Mouse (Mus musculus) testis, postnatal 10 days (tissue): Measurements from ENCODE around the gene Jdp2.
A peak's percentile ranks its signal among the peaks of the same experiment; 100 is the strongest.

Source experiments
- DNase-seq: peaks from one replicate; pipeline ENCODE4 v3.0.0; 2021; ENCODE audit warnings: low spot score

Jdp2 gene

DNA sequence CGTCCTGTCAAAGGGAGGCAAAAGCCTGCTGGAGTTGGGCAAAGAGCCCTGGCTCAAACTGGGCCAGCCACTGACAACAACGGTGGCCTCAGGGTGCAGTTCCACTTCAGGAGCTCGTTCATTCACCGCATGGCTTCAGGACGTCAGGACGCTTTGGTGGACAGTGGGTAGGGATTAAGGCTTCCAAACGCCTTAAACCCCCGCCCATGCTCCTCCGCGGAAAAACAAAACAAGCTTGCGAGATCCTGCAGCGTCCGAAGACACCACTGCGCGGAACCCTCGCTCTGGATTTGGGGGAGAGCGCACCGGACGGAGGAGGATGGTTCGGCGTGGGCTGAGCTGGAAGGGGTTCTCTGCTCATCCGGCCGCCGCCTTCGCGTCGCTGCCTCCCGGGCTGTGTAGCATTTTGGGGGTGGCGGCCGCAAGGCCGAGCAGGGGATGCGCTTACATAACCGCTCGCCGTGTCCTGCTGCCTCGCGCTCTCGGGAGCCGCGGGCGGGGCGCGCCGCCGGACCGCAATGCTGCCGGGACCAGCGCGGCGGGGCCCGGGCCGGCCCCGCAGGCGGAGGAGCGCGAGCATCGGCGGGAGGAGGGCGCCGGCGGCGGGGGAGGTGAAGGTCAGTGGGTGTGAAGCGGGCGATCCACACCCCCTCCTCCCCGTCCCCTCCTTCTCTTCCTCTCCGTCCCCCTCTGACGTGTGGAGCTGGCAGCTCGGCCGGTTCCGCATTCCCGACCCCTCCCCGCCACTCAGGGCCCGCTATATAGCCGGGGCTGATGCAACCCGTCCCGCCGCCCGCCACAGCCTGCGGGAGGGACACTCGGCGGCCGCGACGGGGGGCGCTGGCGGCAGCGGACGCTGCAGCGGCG lies at the start of gene Jdp2:
Gene Jdp2, plus strand, starts transcription at position 417 of the 867 bp plus-strand sequence.
- DNase-seq, result peak; percentile 91

DNA sequence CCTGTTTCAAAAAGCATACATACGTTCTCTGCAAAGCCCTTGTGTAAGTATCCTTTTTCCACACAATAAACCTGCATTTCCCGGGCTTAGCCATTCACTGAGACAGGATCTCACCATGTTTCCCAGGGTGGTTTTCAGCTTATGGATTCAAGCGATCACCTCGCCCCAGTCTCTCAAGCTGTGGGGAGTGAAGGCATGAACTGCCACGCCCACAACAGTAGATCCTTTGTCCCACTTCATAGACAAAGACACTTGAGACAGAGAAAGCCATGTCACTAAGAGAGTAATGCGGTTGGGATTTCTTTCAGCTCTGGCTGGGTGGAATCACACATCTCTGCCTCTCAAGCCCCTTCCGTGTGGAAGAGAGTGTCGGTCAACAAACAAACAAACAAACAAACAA lies 49.2 kb upstream of the Jdp2 start:
- DNase-seq, result no peak

DNA sequence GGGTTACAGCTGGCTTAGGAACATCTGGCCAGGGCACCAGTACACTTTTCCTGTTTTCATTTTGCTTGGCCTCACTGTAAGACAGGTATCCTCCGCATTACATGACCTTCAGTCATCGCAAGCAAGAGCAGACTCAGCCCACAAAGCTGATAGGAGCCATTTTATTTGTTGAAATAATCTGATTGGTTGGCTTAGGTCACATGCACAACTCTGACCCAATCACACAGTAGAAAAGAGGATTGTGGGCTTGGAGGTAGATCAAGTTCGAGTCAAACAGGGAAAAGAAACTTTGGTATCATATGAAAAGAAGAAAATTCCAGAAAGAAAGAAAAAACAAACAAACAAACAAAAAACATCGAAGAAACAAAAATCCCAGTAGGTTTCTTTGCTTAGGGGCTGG lies 48.4 kb upstream of the Jdp2 start:
- DNase-seq, result no peak

DNA sequence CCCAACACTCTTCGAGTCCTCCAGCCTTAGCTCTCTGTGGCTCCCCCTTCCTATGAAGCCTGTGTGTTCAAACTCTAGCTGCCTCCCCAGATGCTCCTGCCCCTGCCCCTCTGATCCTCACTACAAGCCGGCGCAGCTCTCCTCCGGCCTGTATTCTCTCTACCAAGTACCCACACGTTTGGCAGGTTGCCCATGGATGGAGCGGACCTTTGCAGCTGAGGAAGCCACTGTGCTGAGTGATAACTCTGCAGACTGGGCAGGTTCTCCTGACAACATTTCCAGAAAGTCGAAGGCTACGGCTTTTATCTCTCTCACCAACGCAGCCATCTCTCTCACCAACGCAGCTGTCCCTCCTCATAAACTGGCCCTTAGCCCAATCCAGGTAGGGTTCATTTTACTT lies 39.5 kb upstream of the Jdp2 start:
- peak; percentile 63 for DNase-seq

DNA sequence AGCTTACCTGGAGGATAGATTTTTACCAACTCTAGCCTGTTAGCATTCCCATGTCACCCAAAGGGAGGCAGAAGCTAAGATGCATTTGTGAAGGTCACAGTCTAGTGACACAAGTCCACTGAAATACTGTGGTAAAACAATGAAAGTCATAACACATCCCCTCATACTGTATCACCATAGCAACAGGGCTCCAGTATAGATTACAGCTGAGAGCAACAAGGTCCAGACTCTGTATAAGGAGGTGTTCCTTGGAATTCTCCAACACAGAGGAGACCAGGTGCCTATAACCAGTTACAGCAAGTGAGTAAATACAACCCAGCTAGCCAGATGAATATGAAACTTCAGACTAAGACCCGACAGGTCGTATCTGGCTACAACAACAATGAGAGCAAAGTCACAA lies 33.4 kb upstream of the Jdp2 start:
- no peak for DNase-seq

DNA sequence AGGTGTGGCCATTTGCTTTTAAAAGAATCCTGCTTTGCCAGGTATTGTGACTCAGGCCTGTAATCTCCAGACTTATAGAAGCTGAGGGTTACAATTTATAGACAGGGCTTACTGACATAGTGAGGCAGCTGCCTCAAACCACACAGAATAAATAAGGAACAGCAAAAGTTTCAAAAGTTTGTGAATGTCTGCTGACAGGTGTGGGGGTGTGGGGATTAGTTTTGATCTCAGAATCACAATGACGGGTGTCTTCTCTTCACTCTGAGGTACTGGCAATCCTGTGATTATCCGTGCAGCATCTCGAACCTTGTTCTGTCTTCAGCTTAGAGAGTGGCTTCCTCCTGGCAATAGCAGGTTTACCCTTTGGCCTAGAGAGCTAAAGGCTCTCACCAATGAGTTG lies 30.5 kb upstream of the Jdp2 start:
- DNase-seq, result no peak

DNA sequence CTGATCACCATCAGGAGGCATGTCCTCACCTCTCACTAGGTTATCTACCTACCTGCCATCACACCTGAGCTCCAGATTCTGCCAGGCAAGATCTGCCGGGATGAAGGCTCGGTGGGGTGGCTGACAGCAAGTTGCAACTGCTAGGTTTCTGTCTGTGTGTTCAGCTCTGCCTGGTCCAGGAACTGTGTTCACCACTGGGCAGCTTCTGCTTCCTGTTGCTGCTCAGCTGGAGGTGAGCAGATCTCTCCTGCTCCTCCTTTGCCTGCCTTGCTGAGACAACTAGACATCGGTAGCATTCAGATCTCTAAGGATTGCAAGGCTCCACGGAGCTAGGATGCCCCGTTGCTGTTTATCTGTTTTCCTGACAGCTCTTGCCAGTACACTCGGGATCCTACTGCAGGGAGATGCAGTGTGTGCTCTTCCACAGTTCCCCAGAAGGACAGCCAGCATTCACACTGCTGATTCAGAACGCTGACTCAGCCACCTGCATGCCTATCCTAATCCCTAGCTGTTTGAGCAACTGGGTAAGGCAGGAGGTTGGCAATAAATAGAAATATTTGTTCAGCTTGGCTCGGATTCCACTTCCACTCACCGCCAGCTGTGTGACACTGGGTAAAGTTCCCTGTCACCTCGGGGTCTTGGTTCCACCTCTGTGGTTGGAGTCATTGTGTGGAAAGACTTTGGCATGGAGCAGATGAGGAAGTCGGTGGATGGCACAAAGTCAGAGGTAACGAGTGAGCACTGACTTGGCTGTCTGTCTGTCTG lies 29.3 kb upstream of the Jdp2 start:
- no peak for DNase-seq

DNA sequence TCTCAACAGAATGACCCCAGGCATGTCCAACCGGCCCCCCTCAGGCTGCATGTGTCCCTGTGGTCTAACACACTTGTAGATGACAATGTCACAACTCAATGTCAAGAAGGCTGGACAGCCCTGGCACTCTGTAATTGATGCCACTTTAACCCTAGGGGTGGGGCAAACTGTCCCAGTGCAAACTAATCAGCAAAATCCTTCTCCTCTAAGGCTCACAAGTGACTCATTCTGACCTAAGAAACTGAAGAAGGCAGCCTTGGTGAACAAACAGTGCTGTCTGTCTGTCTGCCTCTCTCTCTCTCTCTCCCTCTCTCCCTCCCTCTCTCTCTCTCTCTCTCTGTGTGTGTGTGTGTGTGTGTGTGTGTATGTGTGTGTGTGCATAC lies 28.7 kb upstream of the Jdp2 start:
- DNase-seq, result no peak

DNA sequence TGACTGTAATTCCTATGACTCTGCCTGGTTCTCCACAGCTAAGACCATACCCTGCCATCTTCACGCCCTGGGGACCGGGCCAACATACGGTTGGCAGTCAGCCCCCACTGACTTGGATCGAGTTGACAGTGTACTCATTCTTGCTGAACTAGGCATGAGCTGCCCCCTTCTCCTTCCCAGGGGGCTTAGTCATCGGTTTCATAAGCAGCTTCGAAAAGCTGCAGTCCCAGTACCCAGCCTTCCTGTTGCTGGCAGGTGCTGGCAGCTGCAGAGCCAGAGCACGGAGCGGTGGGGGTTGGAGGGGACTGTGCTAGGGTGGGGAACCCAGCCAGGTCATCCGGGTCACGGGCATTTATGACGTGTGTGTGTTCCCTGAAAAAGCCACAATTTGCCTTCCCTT lies 27.5 kb upstream of the Jdp2 start:
- DNase-seq, result peak; percentile 54

DNA sequence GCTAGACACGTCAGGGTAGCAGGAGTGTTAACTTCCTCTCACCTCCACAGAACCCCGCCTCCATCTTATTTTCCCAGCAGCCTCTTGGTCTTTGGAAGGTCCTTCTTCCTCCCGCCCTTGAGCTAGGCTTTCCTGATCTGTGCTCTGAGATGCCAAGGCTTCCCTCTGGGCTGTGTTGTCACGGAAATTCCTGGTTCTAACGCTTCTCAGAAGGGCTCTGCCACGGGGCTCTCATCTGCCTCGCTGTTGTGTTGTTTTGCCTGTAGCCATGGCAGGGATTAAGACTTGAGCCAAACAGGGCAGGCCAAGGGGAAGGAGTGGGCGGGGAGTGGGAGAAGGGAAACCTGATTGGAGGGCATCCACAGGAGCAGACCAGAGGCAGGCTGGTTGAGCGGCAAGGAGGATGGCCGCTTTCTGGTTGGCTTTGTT lies 26.8 kb upstream of the Jdp2 start:
- peak; percentile 75 for DNase-seq

DNA sequence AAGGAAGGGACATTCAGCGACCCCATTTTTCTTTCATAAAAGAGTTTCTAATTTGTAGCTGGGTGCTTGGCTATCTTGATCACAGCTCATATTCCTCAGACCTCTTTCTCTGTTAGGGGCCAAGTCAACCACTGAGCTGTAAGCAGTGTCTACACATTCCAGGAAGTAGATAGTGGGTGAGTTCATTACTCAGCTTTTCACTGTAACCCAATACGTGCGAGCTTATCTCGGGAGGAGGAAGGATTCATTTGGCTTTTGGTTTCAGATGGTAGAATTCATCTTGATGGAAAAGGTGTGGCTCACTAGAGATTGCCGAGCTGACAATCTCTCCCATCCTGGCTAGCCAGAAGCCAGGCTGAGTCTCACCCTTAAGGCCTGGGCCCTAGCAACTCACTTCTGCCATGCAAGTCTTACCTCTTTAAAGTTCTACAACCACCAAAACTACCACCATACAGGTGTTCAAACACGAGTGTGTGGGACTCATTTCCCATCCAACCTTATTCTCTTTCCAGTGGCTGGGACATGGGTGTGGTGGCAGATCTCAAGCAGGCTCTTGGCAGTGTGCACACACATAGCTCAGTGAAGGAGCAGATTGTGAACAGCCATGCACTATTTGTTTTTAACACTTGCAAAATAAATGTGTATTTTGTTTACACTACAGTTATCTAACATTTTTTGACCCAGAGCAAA lies 23.9 kb upstream of the Jdp2 start:
- DNase-seq, result no peak

DNA sequence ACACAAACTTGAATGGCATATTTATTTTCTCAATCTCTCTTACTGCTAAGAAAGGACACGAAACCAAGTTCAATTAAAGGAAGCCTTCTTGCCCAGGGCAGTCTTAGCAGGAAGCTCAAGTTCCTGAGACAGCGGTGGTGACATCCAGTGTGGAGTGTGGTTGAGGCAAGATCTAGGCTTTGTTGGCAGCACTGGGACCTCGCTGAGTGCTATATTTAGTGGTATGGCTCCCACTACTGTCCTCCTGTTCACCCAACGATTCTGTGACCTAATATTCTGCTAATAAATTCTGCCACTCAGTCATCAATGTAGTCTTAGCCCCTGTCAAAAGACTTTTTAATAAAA lies 23.4 kb upstream of the Jdp2 start:
- no peak for DNase-seq

DNA sequence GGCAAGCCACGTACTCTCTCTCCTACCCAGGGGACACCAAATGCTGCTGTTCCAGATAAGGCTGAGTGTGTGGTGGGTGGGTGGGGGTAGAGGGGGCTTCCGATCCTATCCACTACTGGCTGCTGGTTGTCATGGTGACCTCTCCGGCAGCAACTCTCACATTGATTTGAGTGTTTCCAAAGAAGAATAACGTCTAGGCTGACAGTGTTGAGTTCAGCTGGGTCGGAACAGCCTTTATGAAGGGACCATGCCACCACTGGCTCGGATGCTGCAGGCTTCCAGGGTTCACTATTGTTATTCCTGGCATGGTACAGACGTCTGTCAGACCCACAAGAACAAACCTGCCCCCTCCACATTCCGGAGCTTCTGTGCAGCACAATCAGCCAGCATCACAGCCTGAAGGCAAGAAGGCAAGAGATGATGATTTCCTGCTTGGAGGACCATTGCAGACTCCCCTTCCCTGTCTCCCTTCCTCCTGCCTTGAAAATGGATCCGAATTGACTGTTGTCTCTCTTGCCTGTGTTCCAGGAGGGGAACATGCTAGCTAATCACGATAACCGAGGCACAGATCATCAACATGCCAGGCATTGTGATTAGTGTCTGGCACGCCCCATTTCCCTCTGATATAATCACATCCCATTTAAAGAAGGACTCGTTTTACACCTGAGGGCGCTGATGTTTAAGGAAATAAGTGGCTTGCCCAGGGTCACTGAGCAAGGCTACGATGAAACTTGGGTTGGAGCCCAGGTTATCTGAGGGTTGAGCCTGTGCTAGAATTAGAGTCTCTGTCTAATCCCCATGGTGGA lies 17.4 kb upstream of the Jdp2 start:
- DNase-seq, result no peak

DNA sequence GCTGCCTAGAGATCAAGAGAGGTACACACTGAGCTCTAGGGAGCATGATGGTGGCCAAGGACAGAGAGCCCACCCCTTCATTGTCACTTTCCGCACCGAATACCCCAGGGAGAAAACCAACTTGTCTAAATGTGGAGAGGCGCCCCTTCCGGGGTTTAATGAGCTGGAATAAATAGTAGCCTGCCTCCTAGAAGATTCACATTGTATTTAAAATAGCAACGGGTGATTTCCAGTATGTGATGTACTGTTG lies 16.8 kb upstream of the Jdp2 start:
- no peak for DNase-seq

DNA sequence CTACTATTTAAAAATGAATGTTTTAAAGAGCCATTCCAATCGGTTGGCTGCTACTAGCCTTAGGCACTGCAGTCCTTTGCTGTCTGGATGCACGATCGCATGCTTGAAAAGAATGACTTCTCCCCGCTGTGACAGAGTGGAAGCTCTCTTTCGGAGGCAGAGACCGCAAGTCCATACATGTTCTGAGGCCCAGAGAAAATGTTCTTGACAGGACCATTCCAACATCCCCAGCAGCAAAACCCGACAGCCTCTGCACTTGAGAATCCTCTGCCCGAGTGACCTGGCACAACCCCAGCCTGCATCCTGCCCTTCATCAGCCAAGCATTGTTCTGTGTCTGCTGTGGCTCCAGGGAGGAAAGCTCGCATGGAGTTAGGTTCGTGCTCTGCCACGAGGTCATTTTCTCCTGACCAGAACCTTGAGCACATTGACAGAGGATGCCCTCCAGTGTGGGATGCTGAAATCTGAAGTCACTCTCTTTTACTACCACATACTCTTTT lies 13.0 kb upstream of the Jdp2 start:
- no peak for DNase-seq

DNA sequence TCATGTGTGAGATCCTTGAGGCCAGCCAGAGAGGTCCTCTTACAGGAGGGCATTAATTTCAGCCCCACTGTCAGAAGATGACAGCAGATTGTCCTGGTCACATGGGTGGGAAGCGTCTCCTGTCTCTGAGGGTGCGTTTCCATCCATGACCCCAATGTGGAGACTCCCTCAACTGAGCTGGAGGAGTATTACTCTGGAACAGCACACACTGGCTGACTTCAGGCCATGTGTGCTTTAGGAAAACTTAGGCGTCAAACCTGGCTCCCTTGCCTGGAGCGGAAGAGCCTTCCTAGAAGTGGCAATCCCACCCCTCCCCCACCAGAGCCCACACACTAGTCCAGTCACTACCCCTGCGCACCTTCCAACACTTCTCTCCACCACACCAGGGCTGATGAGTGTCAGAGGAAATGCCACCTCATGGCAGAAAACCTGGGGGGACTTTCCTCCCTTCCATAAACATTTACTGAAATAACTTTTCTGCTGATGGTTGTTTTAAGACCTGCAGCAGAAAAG lies 8.9 kb upstream of the Jdp2 start:
- DNase-seq, result no peak

DNA sequence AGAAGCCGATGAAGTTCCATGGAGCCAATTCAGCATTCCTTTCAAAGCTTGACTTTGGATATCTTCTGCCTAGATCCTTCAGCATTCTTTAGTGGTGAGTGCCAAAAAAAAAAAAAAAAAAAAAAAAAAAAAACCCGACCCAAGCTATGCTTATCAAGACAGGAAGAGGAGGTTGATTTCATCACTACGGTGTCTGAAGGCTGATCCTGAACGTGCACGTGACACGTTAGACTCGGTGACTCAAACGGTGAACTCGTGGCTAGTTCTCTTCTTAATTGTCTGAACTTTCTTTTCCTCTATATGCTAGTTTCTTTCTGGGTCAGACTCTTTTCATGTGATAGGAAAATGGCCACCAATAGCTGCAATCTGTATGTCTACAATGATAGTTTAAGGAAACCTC lies 5.9 kb upstream of the Jdp2 start:
- no peak for DNase-seq

DNA sequence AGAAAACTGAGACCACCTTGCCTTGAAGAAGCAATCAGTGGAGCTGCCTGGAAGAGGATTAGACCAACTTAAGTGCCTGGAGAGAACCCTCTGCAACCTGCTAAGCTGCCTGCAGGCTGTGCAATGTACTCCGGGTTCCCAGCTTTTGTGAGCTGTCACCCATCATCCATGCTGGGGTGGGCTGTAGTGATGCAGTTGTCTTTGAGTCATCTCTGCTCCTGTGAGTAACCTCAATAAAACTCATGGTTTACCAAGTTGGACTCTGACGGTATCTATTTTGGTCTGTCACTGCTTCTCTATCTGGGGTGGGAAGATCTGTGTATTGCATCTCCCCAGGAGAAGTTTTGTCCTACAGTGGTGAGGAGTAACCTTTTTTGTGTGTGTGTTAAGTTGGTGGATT lies 4.4 kb upstream of the Jdp2 start:
- DNase-seq, result no peak

DNA sequence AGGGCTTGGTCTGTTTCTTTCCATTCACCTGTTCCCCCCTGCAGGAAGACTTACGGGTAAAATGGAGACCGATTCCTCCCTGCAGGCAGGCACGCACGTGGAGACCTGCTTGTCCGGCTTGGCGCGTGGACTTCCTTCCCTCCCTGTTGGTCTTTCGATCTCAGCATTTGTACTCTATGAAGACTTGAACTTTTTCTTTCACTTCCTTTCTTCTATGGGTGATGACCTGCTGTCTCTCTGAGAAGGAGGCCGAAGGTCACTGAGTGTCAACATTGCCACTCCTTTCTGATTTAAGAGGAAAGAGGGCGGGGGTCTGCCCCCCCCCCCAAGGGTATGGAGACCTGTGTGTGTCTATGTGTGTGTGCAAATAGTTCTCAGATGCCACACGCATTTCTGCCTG lies 774 bp upstream of the Jdp2 start:
- DNase-seq, result no peak

DNA sequence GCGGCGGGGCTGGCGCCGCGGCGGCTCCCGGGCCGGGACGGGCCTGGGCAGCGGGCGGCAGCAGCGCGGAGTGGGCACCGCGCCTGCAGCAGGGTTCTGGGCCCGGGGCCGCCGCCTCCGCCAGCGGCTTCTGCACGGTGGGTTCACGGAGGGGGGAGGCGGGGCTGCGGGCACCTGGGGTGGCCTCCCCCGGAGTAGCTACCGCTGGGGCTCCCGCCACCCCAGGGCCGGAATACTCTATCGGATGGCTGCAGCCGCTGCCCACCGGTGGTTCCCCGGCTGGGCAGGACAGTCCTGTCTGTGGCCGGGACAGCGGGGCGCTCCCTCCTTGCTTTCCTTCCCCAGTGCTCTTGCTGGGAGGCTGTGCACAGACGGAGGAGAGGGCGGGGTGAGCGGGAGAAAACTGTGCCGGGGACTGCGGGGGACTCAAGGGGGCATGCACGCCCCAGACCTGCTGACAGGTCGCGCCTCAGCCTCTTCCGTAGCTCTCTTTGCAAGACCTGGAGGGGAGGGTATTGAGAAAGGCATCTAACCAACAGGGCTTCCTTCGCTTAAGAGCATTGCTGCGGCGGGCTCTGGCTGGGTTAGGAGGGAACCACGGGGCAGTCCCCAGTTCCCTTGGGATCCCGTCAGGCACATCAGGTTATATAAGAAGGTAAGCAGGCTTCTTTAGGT lies 788 bp downstream of the Jdp2 start:
- peak; percentile 69 for DNase-seq

DNA sequence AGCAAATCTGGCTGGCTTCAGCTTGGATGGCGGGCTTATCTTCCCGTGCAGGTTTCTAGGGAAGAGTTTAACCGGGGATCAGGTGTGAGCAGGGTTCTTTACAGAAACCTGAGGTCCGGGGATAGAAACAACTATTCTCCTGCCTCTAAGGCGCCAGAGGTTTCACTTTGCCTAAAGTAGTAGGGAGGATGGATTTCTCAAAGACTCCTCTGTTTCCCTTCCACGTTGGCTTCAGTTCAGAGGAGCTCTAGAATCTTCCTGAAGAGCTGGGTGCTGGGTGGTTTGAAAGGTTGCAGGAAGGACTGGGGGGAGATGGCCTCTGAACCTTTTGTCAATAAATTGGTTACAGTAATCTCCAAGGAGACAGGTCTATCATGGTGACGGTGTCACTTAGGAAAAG lies 1.8 kb downstream of the Jdp2 start:
- DNase-seq, result no peak

DNA sequence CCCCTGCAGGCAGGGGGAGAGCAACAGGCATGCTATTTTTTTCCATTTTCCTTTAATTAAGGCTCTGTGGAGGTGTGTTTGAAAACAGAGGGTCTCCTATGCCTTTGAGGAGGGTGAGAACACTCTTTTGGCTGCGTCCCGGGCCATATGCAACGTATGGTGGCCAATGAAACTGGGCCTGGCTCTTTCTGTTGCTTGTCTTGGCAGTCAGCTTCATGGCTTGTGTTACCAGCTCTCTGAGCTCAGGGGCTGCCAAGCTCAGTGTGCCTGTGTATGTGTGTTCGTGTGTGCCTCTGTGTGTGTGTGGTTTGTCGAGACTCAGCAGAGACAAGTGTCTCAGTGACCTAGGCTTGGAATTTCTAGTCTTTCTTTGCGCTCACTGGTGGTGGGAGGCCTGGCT lies 2.7 kb downstream of the Jdp2 start:
- no peak for DNase-seq
